Mouse (Mus musculus): ENCODE measurements around the gene Dhx15.
"Not testable (repeated sequence)": the region's sequence is repeated elsewhere in the genome, so short reads cannot be mapped to it uniquely, and the experiment has no call there.

The Dhx15 gene

GRCm38 (mm10) chr5:52190371-52191179 is at the start of gene Dhx15:
Gene Dhx15 (minus strand): TSS chr5:52190514.
- peak; percentile 93 for DNase-seq

- DNase-seq: no peak
Measured at GRCm38 (mm10) chr5:52238877-52239276, 48.6 kb upstream of the Dhx15 start.

- DNase-seq: no peak
Measured at GRCm38 (mm10) chr5:52237956-52238735, 47.8 kb upstream of the Dhx15 start.

- DNase-seq: not testable (repeated sequence)
Measured at GRCm38 (mm10) chr5:52236585-52236984, 46.3 kb upstream of the Dhx15 start.

GRCm38 (mm10) chr5:52234570-52234969 is 44.3 kb upstream of the Dhx15 start:
- no peak for DNase-seq

- DNase-seq: no peak
Measured at GRCm38 (mm10) chr5:52233891-52234290, 43.6 kb upstream of the Dhx15 start.

GRCm38 (mm10) chr5:52232611-52233010 is 42.3 kb upstream of the Dhx15 start:
- DNase-seq: no peak

- no peak for DNase-seq
Measured at GRCm38 (mm10) chr5:52232199-52232598, 41.9 kb upstream of the Dhx15 start.

GRCm38 (mm10) chr5:52230466-52230865 is 40.2 kb upstream of the Dhx15 start:
- no peak for DNase-seq

GRCm38 (mm10) chr5:52226677-52227076 is 36.4 kb upstream of the Dhx15 start:
- no peak for DNase-seq

GRCm38 (mm10) chr5:52221596-52221995 is 31.3 kb upstream of the Dhx15 start:
- no peak for DNase-seq

GRCm38 (mm10) chr5:52220013-52220804 is 29.9 kb upstream of the Dhx15 start:
- DNase-seq: no peak

- no peak for DNase-seq
Measured at GRCm38 (mm10) chr5:52218238-52218637, 27.9 kb upstream of the Dhx15 start.

GRCm38 (mm10) chr5:52213143-52213900 is 23.0 kb upstream of the Dhx15 start:
- no peak for DNase-seq

- no peak for DNase-seq
Measured at GRCm38 (mm10) chr5:52191180-52191468, 810 bp upstream of the Dhx15 start.

GRCm38 (mm10) chr5:52189664-52190365 is 499 bp downstream of the Dhx15 start:
- DNase-seq: peak; percentile 78

GRCm38 (mm10) chr5:52188206-52188605 is 2.1 kb downstream of the Dhx15 start:
- DNase-seq: no peak

- no peak for DNase-seq
Measured at GRCm38 (mm10) chr5:52177326-52177725, 13.0 kb downstream of the Dhx15 start.

- DNase-seq: no peak
Measured at GRCm38 (mm10) chr5:52168468-52168867, 21.8 kb downstream of the Dhx15 start.

- DNase-seq: no peak
Measured at GRCm38 (mm10) chr5:52149138-52149537, 41.2 kb downstream of the Dhx15 start.

- no peak for DNase-seq
Measured at GRCm38 (mm10) chr5:52147141-52147540, 43.2 kb downstream of the Dhx15 start.

- DNase-seq: no peak
Measured at GRCm38 (mm10) chr5:52145684-52146083, 44.6 kb downstream of the Dhx15 start.
